Mouse (Mus musculus): Measurements from ENCODE around the gene Ints6l. TPM values are rescaled to one million over a fixed set of nuclear protein-coding genes. Genes with fewer than 3 reads are reported as not detected.
"Not testable (repeated sequence)": the region's sequence is repeated elsewhere in the genome, so short reads cannot be mapped to it uniquely, and the experiment has no call there.

The Ints6l gene
- total and polyA plus RNA-seq, 3 experiments = 7.4 to 26.1 (median 24.0) TPM

DNA sequence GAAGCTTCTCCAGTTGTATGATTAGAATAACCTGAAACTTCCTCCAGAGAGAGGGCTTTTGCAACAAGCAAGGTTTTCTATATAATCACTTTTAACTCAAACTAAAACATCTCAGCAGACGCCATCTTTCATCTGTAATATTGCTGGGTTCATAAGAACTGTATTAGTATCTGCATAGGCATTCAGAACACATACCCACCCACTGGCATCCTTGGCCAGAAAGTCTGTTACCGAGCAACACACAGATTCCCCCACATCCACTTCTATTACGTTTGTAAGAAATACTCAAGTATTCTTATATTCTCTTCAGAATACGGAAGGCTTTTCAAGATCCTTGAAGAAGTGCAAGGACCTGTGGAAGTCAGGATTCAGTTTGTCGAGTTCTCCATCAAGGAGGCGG is 69.8 kb downstream of the Ints6l start, which contains the start of gene Gm10477:
Gm10477 (plus strand) TSS at position 301 of the 400 bp plus-strand sequence.
- DNase-seq = not testable (repeated sequence)

DNA sequence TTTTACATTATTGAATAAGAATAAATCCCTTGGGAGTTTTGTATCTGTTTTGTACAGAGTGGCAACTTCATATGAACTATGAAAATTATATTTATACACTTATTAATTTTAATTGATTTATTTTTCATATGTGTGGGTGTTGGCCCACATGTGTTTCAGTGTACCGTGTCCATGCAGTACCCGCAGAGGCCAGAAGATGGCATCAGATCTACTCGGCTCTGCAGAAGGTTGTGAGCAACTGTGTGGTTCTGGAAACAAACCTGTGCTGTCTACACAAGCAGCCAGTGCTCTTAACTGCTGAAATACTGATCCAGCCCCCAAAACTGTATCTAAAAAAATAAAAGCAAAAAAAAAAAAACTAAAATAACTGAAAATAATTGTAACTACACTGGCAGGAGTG is 76.6 kb downstream of the Ints6l start:
- peak; percentile 38 for DNase-seq

DNA sequence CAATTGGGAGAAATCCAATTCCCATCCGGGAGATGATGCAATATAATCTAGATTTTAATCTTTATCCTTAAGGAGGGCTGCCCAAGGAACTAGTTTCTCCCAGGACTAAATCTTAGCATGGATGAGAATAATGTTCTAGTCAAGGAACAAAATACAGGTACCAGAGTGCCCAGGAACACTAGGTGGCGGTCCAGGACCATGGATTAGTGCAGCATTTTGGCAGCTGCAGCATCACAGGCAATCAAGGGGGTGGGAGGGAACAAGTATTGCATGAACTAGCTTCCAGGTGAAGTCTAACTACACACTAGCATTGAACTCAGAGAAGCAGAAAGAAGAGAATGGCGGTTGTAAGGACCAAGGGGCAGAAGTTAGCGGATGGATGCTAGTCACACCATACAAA is 82.5 kb downstream of the Ints6l start:
- DNase-seq = no peak

DNA sequence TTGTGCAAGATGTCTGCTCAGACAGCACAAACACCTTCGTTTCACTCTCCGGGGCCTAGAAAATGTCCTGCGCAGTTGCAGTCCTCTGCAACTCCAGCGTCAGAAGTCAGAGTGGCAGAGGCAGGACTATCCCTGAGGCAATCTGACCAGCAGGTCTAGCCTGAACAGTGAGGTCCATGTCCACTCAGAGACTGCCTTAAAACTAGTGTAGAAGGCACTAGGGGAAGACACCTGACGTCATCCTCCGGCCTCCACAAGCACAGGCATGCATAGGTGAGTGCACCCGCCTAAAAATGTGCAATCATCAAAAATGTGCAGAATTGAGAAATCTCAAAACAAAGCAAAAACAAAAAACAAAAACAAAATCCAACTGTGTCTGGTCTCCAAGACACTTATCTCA is 94.8 kb downstream of the Ints6l start, which contains the start of gene Gm648:
Gm648 (minus strand) TSS at position 101 of the 400 bp plus-strand sequence.
- no peak for DNase-seq

DNA sequence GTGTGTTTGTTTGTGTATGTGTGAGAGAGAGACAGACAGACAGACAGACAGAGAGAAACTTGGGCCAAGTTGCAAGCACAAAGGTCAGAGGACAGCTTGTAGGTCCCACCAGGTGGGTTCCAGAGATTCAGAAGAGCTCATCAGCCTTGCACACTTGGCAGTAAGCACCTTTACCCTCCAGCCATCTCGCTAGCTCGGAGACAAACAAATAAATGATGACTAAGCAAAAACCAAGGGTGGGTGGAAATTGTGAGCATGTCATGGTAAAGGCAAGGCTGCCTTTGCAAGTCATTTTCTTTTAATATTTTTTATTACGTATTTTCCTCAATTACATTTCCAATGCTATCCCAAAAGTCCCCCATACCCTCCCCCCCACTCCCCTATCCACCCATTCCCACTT is 98.9 kb downstream of the Ints6l start:
- no peak for DNase-seq

Other genes with a start within 250 kb of the Ints6l start
- gene Gm773, start 242.0 kb upstream of the Ints6l start, total RNA-seq (2021) = not detected
- not detected in 2 replicates for gene Gm773, start 242.0 kb upstream of the Ints6l start, polyA plus RNA-seq (2012; rRNA removed)
- 1 to 10 TPM; 2.6 to 4.5 TPM for gene Zfp449, start 108.5 kb upstream of the Ints6l start, total RNA-seq (2021)
- gene Zfp449, start 108.5 kb upstream of the Ints6l start, polyA plus RNA-seq (2012; rRNA removed) = 0.13 and 0.19 TPM in 2 replicates
- gene Smim10l2a, start 80.3 kb upstream of the Ints6l start, total RNA-seq (2021) = 1 to 10 TPM in 1 of 2 experiments, under 1 TPM in 1; 0.93 to 1.0 TPM
- gene Smim10l2a, start 80.3 kb upstream of the Ints6l start, polyA plus RNA-seq (2012; rRNA removed) = 1.1 TPM in 2 replicates
- gene Gm2174, start 6.9 kb upstream of the Ints6l start, total RNA-seq (2021) = not detected
- not detected in 2 replicates for gene Gm2174, start 6.9 kb upstream of the Ints6l start, polyA plus RNA-seq (2012; rRNA removed)
- not detected for gene Gm10477, start 69.9 kb downstream of the Ints6l start, total RNA-seq (2021)
- not detected in 2 replicates for gene Gm10477, start 69.9 kb downstream of the Ints6l start, polyA plus RNA-seq (2012; rRNA removed)
- gene Gm648, start 94.7 kb downstream of the Ints6l start, total RNA-seq (2021) = not detected
- not detected in 2 replicates for gene Gm648, start 94.7 kb downstream of the Ints6l start, polyA plus RNA-seq (2012; rRNA removed)
- gene Mmgt1, start 143.2 kb downstream of the Ints6l start, total RNA-seq (2021) = 10 to 100 TPM; 29.0 to 30.9 TPM
- 2.6 and 3.2 TPM in 2 replicates for gene Mmgt1, start 143.2 kb downstream of the Ints6l start, polyA plus RNA-seq (2012; rRNA removed)
- gene Slc9a6, start 154.9 kb downstream of the Ints6l start, total RNA-seq (2021) = 10 to 100 TPM; 32.5 to 32.8 TPM
- 22.7 and 29.6 TPM in 2 replicates for gene Slc9a6, start 154.9 kb downstream of the Ints6l start, polyA plus RNA-seq (2012; rRNA removed)

Data from adrenal gland, adult 2 months (tissue).